In genomic region chr2:103865319-103866171, GRCm38 (mm10) we compare ENCODE assay signal across 10 mouse cellular contexts.
DNase-seq lines count a peak whose midpoint lies in the region; ATAC-seq and TF ChIP-seq lines count a peak whose summit lies in the region.
"Had no signal": no experiment of that assay in that cellular context is flagged by ENCODE, and none has a peak within 500 bp of the region (broad histone marks: within the 10 kb centered on the region; RNA-seq: fewer than 3 reads in every experiment).

No protein-coding gene starts in this region.

- no peaks in the 10 kb centered on the region; the same call in 1 of the 2 replicates for H3K9me3 ChIP-seq in kidney, embryonic 15.5 days (replicated peaks)
- H3K9me3 ChIP-seq: embryonic facial prominence, embryonic 15.5 days; liver, embryonic 15.5 days had no signal

- 85% methylated on average over 4 of the region's 4 CpGs for WGBS in kidney, adult 2 months
- 77% methylated on average over 4 of the region's 4 CpGs for WGBS in kidney, embryonic 15.5 days

- H3K4me1 ChIP-seq in kidney, adult 2 months (ENCODE audit: control insufficient read depth, insufficient read depth, low read length), result no peaks in the 10 kb centered on the region
- H3K4me1 ChIP-seq in kidney, embryonic 15.5 days, result no peaks in the 10 kb centered on the region
- H3K4me1 ChIP-seq: embryonic facial prominence, embryonic 15.5 days had no signal

- H3K4me2 ChIP-seq in kidney, embryonic 15.5 days, result no peak overlapping the region
- H3K4me2 ChIP-seq: embryonic facial prominence, embryonic 15.5 days; liver, embryonic 15.5 days had no signal

- H3K27ac ChIP-seq in kidney, adult 2 months (ENCODE audit: insufficient read depth, low read depth, low read length), result no peak overlapping the region
- no peak overlapping the region for H3K27ac ChIP-seq in kidney, embryonic 15.5 days
- H3K27ac ChIP-seq: embryonic facial prominence, embryonic 15.5 days; liver, embryonic 15.5 days had no signal

- no peak for ATAC-seq in kidney, embryonic 15.5 days (replicated peaks; ENCODE audit: low FRiP score)

- no peak overlapping the region for H3K9ac ChIP-seq in kidney, embryonic 15.5 days
- H3K9ac ChIP-seq: embryonic facial prominence, embryonic 15.5 days; liver, embryonic 15.5 days had no signal

- no peaks in the 10 kb centered on the region for H3K27me3 ChIP-seq in kidney, adult 2 months (replicated peaks; ENCODE audit: control insufficient read depth, insufficient read depth, low read length)
- H3K27me3 ChIP-seq in kidney, embryonic 15.5 days, result no peaks in the 10 kb centered on the region
- H3K27me3 ChIP-seq: embryonic facial prominence, embryonic 15.5 days; liver, embryonic 15.5 days had no signal

- peak; percentile 57 for DNase-seq in kidney, adult 2 months
- peak; percentile 36 for DNase-seq in MN1 (ENCODE audit: low spot score)
- DNase-seq in cerebellum, postnatal 10 days, result peak; percentile 76 to 86
- peak; percentile 64 for DNase-seq in gastrocnemius, postnatal 10 days
- peak; percentile 63 for DNase-seq in layer of hippocampus, adult 9-11 months
- DNase-seq in naive thymus-derived CD4-positive, alpha-beta T cell, adult 2 months (ENCODE audit: low read depth), result peak; percentile 68
- peak; percentile 46 for DNase-seq in thymus, postnatal 0 days (ENCODE audit: low spot score)

- no peak for TF ChIP-seq POLR2A in kidney, adult 2 months (IDR thresholded peaks at IDR 0.05; ENCODE audit: low read depth, low read length)

- no peaks in the 10 kb centered on the region for H3K36me3 ChIP-seq in kidney, adult 2 months (ENCODE audit: control insufficient read depth, insufficient read depth, low read length)
- no peaks in the 10 kb centered on the region for H3K36me3 ChIP-seq in kidney, embryonic 15.5 days
- H3K36me3 ChIP-seq: embryonic facial prominence, embryonic 15.5 days; liver, embryonic 15.5 days had no signal

- no peak overlapping the region for H3K4me3 ChIP-seq in kidney, adult 2 months (ENCODE audit: insufficient read depth, low read depth, low read length)
- no peak overlapping the region for H3K4me3 ChIP-seq in kidney, embryonic 15.5 days (replicated peaks)
- H3K4me3 ChIP-seq: embryonic facial prominence, embryonic 15.5 days; liver, embryonic 15.5 days had no signal

- TF ChIP-seq CTCF in kidney, adult 2 months (conservative IDR thresholded peaks at IDR 0.05; ENCODE audit: insufficient read depth, insufficient read length, low read depth, low read length), result peak; percentile 57
